Mouse (Mus musculus) neural tube, embryonic 11.5 days (tissue): ENCODE results near the gene Gipc2. TPM values are rescaled to one million over a fixed set of nuclear protein-coding genes. Genes with fewer than 3 reads are reported as not detected.
A peak's percentile ranks its signal among the peaks of the same experiment; 100 is the strongest.

Source experiments
- ATAC-seq: fragments of 200-750 bp; cut with Nextera tagmentation; 2 replicates; pipeline ENCODE4 v1.8.0; 2017; ENCODE audit warnings: moderate number of reproducible peaks, mild to moderate bottlenecking, moderate TSS enrichment, moderate library complexity; ENCODE audit not compliant: insufficient read depth, low FRiP score, low TSS enrichment
- DNase-seq: peaks from one replicate; pipeline ENCODE4 v3.0.0-alpha.2; 2015; ENCODE audit warnings: low spot score
- H3K27ac ChIP-seq: fragments of 300-500 bp; sonication (generic); 2 replicates; pipeline ENCODE4 v1.5.1; 2014; ENCODE audit warnings: low read depth, mild to moderate bottlenecking, low read length
- H3K27me3 ChIP-seq: fragments of 300-500 bp; sonication (generic); 2 replicates; pipeline ENCODE4 v1.6.1; 2014; ENCODE audit warnings: mild to moderate bottlenecking, low read length, mixed read lengths; ENCODE audit not compliant: control insufficient read depth, insufficient read depth
- H3K36me3 ChIP-seq: fragments of 300-500 bp; sonication (generic); 2 replicates; pipeline ENCODE4 v1.6.1; 2014; ENCODE audit warnings: mild to moderate bottlenecking, low read length, moderate library complexity, mixed read lengths; ENCODE audit not compliant: control insufficient read depth, insufficient read depth
- H3K4me1 ChIP-seq: fragments of 300-500 bp; sonication (generic); 2 replicates; pipeline ENCODE4 v1.6.1; 2014; ENCODE audit warnings: low read length, mixed read lengths; ENCODE audit not compliant: control insufficient read depth, insufficient read depth
- H3K4me2 ChIP-seq: fragments of 300-500 bp; sonication (generic); 2 replicates; pipeline ENCODE4 v1.6.1; 2014; ENCODE audit warnings: low read depth, mild to moderate bottlenecking, moderate library complexity
- H3K4me3 ChIP-seq: fragments of 300-500 bp; sonication (generic); 2 replicates; pipeline ENCODE4 v1.5.1; 2014; ENCODE audit warnings: low read depth, low read length
- H3K9ac ChIP-seq: fragments of 300-500 bp; sonication (generic); 2 replicates; pipeline ENCODE4 v1.6.1; 2014; ENCODE audit warnings: mild to moderate bottlenecking, low read length
- H3K9me3 ChIP-seq: fragments of 300-500 bp; sonication (generic); 2 replicates; pipeline ENCODE4 v1.6.1; 2016; ENCODE audit warnings: low read length; ENCODE audit not compliant: control insufficient read depth
- WGBS: fragments of 180-500 bp; shearing (Covaris S2); extraction: QIAGEN DNeasy Blood & Tissue Kit; methylation state at CpG from one replicate; pipeline ENCODE4 v1.1.7; 2014; 5-methylcytosine and 5-hydroxymethylcytosine counted together
- polyA plus RNA-seq: library from polyadenylated mRNA; unstranded; fragments of >200 nt; fragmentation: Nextera tagmentation; extraction: Ambion mirVana; gene quantifications from 2 replicates; pipeline ENCODE4 v1.2.1, GENCODE M21; 2014

Gene Gipc2
- polyA plus RNA-seq, 1 experiment from 2014 or later = 1.1 TPM

- Histone ChIP-seq H3K36me3 (no peaks in the 10 kb centered on the region), H3K4me3 (no peak overlapping the region), H3K4me1 (no peaks in the 10 kb centered on the region), H3K27me3 (no peaks in the 10 kb centered on the region), H3K4me2 (no peak overlapping the region), H3K9me3 (no peaks in the 10 kb centered on the region), H3K9ac (no peak overlapping the region), H3K27ac (no peak overlapping the region)
- 78% methylated on average over 3 of the region's 3 CpGs for WGBS
- ATAC-seq (peak; percentile 65; the same call in 1 of the 2 replicates), DNase-seq (no peak)
Measured at GRCm38 (mm10) chr3:152122720-152123119, 43.3 kb downstream of the Gipc2 start.

DNA sequence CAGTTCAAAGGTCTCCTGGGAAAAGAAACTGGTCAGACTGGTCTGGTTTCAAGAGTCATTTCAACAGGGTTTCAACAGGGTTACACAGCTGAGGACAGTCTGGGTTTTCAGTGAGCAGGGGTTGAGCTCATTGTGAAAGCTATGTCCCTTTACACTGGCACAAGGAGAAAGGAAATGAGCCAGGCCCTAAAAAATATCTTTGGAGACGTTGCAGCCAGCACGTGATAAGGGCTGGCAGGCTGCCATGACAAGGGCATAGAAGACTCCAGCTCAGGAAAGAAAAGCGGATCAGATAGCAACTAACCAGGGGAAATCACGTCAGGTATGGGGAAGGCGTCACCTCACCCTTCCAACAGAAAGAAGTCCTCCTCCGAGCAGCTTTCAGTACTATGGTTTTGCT is 43.9 kb downstream of the Gipc2 start:
- no peak overlapping the region for H3K4me2 ChIP-seq
- no peak overlapping the region for H3K27ac ChIP-seq
- no peaks in the 10 kb centered on the region for H3K36me3 ChIP-seq
- H3K27me3 ChIP-seq = no peaks in the 10 kb centered on the region
- no peak overlapping the region for H3K4me3 ChIP-seq
- WGBS = 82% methylated on average over 6 of the region's 6 CpGs
- DNase-seq (no peak), ATAC-seq (no peak)
- H3K4me1 ChIP-seq = no peaks in the 10 kb centered on the region
- no peak overlapping the region for H3K9ac ChIP-seq
- H3K9me3 ChIP-seq = no peaks in the 10 kb centered on the region

GRCm38 (mm10) chr3:152121169-152122009 is 44.6 kb downstream of the Gipc2 start:
- Histone ChIP-seq H3K27me3 (no peaks in the 10 kb centered on the region), H3K9me3 (no peaks in the 10 kb centered on the region), H3K36me3 (no peaks in the 10 kb centered on the region), H3K4me1 (no peaks in the 10 kb centered on the region), H3K4me2 (no peak overlapping the region), H3K4me3 (no peak overlapping the region), H3K27ac (no peak overlapping the region), H3K9ac (no peak overlapping the region)
- no peak for ATAC-seq
- WGBS = 84% methylated on average over 11 of the region's 11 CpGs
- no peak for DNase-seq

DNA sequence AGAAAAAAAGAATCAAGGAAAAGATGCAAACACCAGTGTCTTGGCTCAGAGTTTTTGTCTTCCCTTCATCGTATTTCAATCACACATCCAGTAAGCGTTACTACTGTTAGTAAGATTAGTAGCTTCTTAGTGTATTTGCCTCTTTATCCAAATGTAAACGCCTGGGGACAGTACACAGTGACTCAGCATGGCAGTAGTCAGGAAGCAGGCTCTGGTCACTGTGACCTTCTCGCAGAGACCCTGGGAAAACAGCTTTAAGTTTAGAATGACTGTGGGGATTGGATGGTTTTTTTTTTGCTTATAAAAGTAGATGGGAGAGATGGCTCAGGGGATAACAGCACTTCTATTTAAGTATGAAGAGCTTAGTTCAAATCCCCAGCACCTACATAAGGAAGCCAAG is 46.0 kb downstream of the Gipc2 start:
- no peak for ATAC-seq
- Histone ChIP-seq H3K4me3 (no peak overlapping the region), H3K27ac (no peak overlapping the region), H3K9me3 (no peaks in the 10 kb centered on the region), H3K36me3 (no peaks in the 10 kb centered on the region), H3K9ac (no peak overlapping the region), H3K27me3 (no peaks in the 10 kb centered on the region), H3K4me2 (no peak overlapping the region), H3K4me1 (no peaks in the 10 kb centered on the region)
- 68% methylated on average over 4 of the region's 4 CpGs for WGBS
- DNase-seq = no peak

- Histone ChIP-seq H3K4me1 (no peaks in the 10 kb centered on the region), H3K4me3 (no peak overlapping the region), H3K4me2 (no peak overlapping the region), H3K9ac (no peak overlapping the region), H3K9me3 (no peaks in the 10 kb centered on the region), H3K27ac (no peak overlapping the region), H3K36me3 (no peaks in the 10 kb centered on the region), H3K27me3 (no peaks in the 10 kb centered on the region)
- WGBS = 93% methylated on average over 3 of the region's 3 CpGs
- DNase-seq (no peak), ATAC-seq (no peak)
Measured at GRCm38 (mm10) chr3:152117941-152118340, 48.1 kb downstream of the Gipc2 start.

GRCm38 (mm10) chr3:152116140-152116539 is 49.9 kb downstream of the Gipc2 start:
- no peak overlapping the region for H3K4me2 ChIP-seq
- no peak overlapping the region for H3K4me3 ChIP-seq
- DNase-seq (no peak), ATAC-seq (no peak)
- no peaks in the 10 kb centered on the region for H3K9me3 ChIP-seq
- no peak overlapping the region for H3K27ac ChIP-seq
- no peaks in the 10 kb centered on the region for H3K4me1 ChIP-seq
- H3K27me3 ChIP-seq = no peaks in the 10 kb centered on the region
- H3K9ac ChIP-seq = no peak overlapping the region
- 90% methylated on average over 3 of the region's 3 CpGs for WGBS
- no peaks in the 10 kb centered on the region for H3K36me3 ChIP-seq

GRCm38 (mm10) chr3:152114786-152115185 is 51.2 kb downstream of the Gipc2 start:
- no peaks in the 10 kb centered on the region for H3K27me3 ChIP-seq
- WGBS = 47% methylated on average over 10 of the region's 10 CpGs
- H3K27ac ChIP-seq = no peak overlapping the region
- H3K36me3 ChIP-seq = no peaks in the 10 kb centered on the region
- ATAC-seq (no peak), DNase-seq (peak; percentile 59)
- no peak overlapping the region for H3K9ac ChIP-seq
- H3K9me3 ChIP-seq = no peaks in the 10 kb centered on the region
- no peak overlapping the region; the same call in 1 of the 2 replicates for H3K4me2 ChIP-seq
- no peaks in the 10 kb centered on the region for H3K4me1 ChIP-seq
- no peak overlapping the region for H3K4me3 ChIP-seq

DNA sequence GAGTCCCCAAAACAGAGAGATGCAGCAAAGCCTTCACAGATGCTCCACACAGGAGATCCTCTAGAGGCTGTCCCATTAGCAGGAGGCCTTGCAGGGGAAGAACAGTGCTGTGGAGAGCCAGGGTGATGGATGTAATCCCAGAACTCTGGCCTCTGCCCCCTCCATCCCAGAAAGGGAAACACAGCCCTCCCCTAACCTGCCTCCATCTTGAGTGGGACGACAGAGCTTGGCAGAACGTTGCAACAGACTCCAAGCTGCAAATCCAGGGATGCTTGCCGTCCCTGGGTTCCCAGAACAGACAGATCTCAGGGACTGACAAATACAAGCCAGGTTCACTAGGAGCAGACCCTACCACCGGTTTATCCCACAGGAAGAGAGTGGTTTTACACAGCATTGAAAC is 51.8 kb downstream of the Gipc2 start:
- Histone ChIP-seq H3K9ac (no peak overlapping the region), H3K27me3 (no peaks in the 10 kb centered on the region), H3K27ac (no peak overlapping the region), H3K36me3 (no peaks in the 10 kb centered on the region), H3K9me3 (no peaks in the 10 kb centered on the region), H3K4me1 (no peaks in the 10 kb centered on the region), H3K4me3 (no peak overlapping the region), H3K4me2 (no peak overlapping the region; the same call in 1 of the 2 replicates)
- ATAC-seq = no peak
- no peak for DNase-seq
- WGBS = 62% methylated on average over 4 of the region's 4 CpGs

DNA sequence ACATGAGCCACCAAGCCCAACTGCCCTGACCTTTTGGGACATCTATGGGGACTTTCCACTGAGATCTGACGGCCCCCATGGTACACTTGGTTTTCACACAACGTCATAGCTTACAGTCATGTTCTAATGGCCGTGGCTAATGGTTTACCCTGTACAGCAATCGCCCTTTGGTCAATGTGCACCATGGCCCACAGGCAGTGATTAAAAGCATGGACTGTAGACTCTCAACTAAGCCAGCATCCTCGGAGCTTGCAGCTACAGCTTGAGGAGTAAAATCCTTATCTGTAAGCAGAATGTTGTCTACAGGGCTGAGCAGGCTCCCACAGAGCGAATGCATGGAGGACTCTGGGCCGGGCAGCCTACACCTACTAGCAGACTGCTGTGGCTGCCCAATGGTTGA is 52.5 kb downstream of the Gipc2 start:
- Histone ChIP-seq H3K36me3 (no peaks in the 10 kb centered on the region), H3K4me3 (no peak overlapping the region), H3K4me1 (no peaks in the 10 kb centered on the region), H3K9ac (no peak overlapping the region), H3K27ac (no peak overlapping the region), H3K4me2 (no peak overlapping the region), H3K9me3 (no peaks in the 10 kb centered on the region), H3K27me3 (no peaks in the 10 kb centered on the region)
- no peak for ATAC-seq
- DNase-seq = no peak
- WGBS = 83% methylated on average over 7 of the region's 7 CpGs
